Mouse (Mus musculus) C2C12 (cell line): ENCODE results near the gene Dhx8. TPM values are rescaled to one million over a fixed set of nuclear protein-coding genes. Genes with fewer than 3 reads are reported as not detected.
A peak's percentile ranks its signal among the peaks of the same experiment; 100 is the strongest.

ENCODE experiments used
- H3K27me3 ChIP-seq: one replicate; pipeline ENCODE4 v1.6.1; 2011; ENCODE audit not compliant: control insufficient read depth, insufficient read depth, insufficient read length
- H3K36me3 ChIP-seq: one replicate; pipeline ENCODE4 v1.6.1; 2011; ENCODE audit not compliant: control insufficient read depth, insufficient read depth
- H3K4me3 ChIP-seq: one replicate; pipeline ENCODE4 v1.5.1; 2011; ENCODE audit warnings: mild to moderate bottlenecking, control low read depth; ENCODE audit not compliant: poor library complexity, insufficient read depth, severe bottlenecking
- H3K79me2 ChIP-seq: one replicate; pipeline ENCODE4 v1.6.1; 2011; ENCODE audit not compliant: control insufficient read depth, insufficient read depth
- H3K79me3 ChIP-seq: one replicate; pipeline ENCODE4 v1.6.1; 2011; ENCODE audit warnings: low read depth, control low read depth
- H3ac ChIP-seq: one replicate; pipeline ENCODE3; 2011; ENCODE audit warnings: low read depth; ENCODE audit not compliant: control insufficient read depth, insufficient read length
- CEBPB ChIP-seq: IDR thresholded peaks from one replicate; pipeline ENCODE4 v1.6.1; 2011; ENCODE audit warnings: low read depth, mild to moderate bottlenecking, control low read depth, moderate library complexity
- CTCF ChIP-seq: IDR thresholded peaks from one replicate; pipeline ENCODE4 v1.5.1; 2011; ENCODE audit not compliant: control insufficient read depth, insufficient read depth, insufficient read length
- FOSL1 ChIP-seq: IDR thresholded peaks from one replicate; pipeline ENCODE4 v1.8.0; 2011; ENCODE audit warnings: mild to moderate bottlenecking, low read length; ENCODE audit not compliant: poor library complexity, insufficient read depth, severe bottlenecking
- MAX ChIP-seq: IDR thresholded peaks from one replicate; pipeline ENCODE4 v1.6.1; 2011; ENCODE audit warnings: mild to moderate bottlenecking, control low read depth
- MYOD1 ChIP-seq: IDR thresholded peaks from one replicate; pipeline ENCODE4 v1.6.1; 2011; ENCODE audit warnings: low read depth; ENCODE audit not compliant: control insufficient read depth, insufficient read length
- MYOG ChIP-seq: IDR thresholded peaks from one replicate; pipeline ENCODE4 v1.6.1; 2011; ENCODE audit not compliant: control insufficient read depth, insufficient read length; ENCODE audit errors: extremely low read depth
- USF1 ChIP-seq: IDR thresholded peaks from one replicate; pipeline ENCODE4 v1.6.1; 2011; ENCODE audit warnings: low read depth, mild to moderate bottlenecking, control low read depth, moderate library complexity
- polyA plus RNA-seq: library from polyadenylated mRNA; unstranded; fragments of >200 nt; fragmentation: generic; extraction: Trizol; gene quantifications from one replicate; pipeline ENCODE4 v1.2.1, GENCODE M21; 2012; ENCODE audit warnings: missing spikeins

The Dhx8 gene
- polyA plus RNA-seq, 1 experiment = 17.1 TPM

GRCm38 (mm10) chr11:101787432-101787831 lies 54.7 kb downstream of the Dhx8 start:
- Histone ChIP-seq H3K79me2 (peaks cover 18% of the 10 kb centered on the region), H3ac (no peak overlapping the region), H3K27me3 (no peaks in the 10 kb centered on the region), H3K36me3 (no peaks in the 10 kb centered on the region), H3K4me3 (no peak overlapping the region), H3K79me3 (peaks cover 13% of the 10 kb centered on the region)
- TF ChIP-seq USF1 = no peak
- TF ChIP-seq FOSL1 = no peak
- no peak for TF ChIP-seq MYOD1
- TF ChIP-seq MYOG = no peak
- no peak for TF ChIP-seq CTCF

DNA sequence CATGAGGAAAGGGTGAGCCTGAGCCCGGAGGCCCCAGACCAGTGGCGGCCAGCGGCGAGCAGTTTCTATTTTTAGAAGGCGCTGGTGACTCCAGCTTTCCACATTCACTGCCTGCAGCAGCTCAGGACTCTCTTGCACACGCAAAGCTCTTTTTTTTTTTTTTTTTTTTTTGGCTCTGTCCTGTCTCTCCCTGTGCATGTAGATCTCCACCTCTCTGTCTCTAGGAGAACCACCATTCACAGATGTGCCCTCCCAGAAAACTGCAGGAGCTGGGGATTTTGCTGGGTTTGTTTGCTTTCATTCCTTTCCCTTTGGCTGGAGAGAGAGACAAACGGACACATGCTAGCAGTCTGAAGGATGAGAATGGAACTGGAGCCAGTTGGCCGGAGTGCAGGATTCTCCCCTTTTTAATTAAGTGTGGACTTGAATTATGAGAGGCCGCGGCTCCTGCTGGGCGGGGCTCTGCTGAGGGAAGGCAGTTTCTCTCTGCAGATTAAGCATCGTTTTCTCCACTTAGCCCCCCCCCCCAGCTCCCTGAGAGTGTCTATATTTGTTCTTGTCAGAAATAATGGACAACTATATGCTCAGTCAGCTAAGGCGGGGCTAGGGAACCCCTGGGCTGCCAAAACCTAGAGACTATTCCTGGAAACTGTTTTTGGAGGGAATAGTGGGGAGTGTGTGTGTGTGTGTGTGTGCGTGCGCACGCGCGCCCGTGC lies 58.2 kb downstream of the Dhx8 start:
- H3K4me3 ChIP-seq = no peak overlapping the region
- H3K79me2 ChIP-seq = no peaks in the 10 kb centered on the region
- no peaks in the 10 kb centered on the region for H3K27me3 ChIP-seq
- H3ac ChIP-seq = peak overlapping the region; percentile 30
- TF ChIP-seq CTCF (no peak), USF1 (no peak), MYOD1 (no peak), MAX (no peak), MYOG (no peak), FOSL1 (no peak), CEBPB (no peak)
- no peaks in the 10 kb centered on the region for H3K36me3 ChIP-seq
- no peaks in the 10 kb centered on the region for H3K79me3 ChIP-seq

- no peaks in the 10 kb centered on the region for H3K79me3 ChIP-seq
- no peaks in the 10 kb centered on the region for H3K36me3 ChIP-seq
- TF ChIP-seq MYOG (no peak), CTCF (no peak), MAX (no peak), USF1 (no peak), CEBPB (no peak), FOSL1 (no peak), MYOD1 (no peak)
- H3ac ChIP-seq = no peak overlapping the region
- H3K79me2 ChIP-seq = no peaks in the 10 kb centered on the region
- H3K27me3 ChIP-seq = no peaks in the 10 kb centered on the region
- no peak overlapping the region for H3K4me3 ChIP-seq
These were observed 64.6 kb downstream of the Dhx8 start for GRCm38 (mm10) chr11:101797355-101797754.

- TF ChIP-seq MAX (no peak), CEBPB (no peak), FOSL1 (no peak), CTCF (no peak), MYOD1 (no peak), USF1 (no peak), MYOG (no peak)
These were observed 65.4 kb downstream of the Dhx8 start for GRCm38 (mm10) chr11:101798083-101798482.

GRCm38 (mm10) chr11:101801386-101801785 lies 68.7 kb downstream of the Dhx8 start:
- Histone ChIP-seq H3K27me3 (no peaks in the 10 kb centered on the region), H3K79me2 (no peaks in the 10 kb centered on the region), H3K36me3 (no peaks in the 10 kb centered on the region), H3K79me3 (no peaks in the 10 kb centered on the region), H3K4me3 (no peak overlapping the region), H3ac (no peak overlapping the region)
- no peak for TF ChIP-seq CTCF
- no peak for TF ChIP-seq MAX
- no peak for TF ChIP-seq USF1
- TF ChIP-seq CEBPB = no peak
- no peak for TF ChIP-seq MYOD1
- no peak for TF ChIP-seq MYOG
- no peak for TF ChIP-seq FOSL1

More at GRCm38 (mm10) chr11:101798083-101798482, 65.4 kb downstream of the Dhx8 start:
- no peak overlapping the region for H3ac ChIP-seq
- no peaks in the 10 kb centered on the region for H3K36me3 ChIP-seq
- H3K79me3 ChIP-seq = no peaks in the 10 kb centered on the region
- H3K4me3 ChIP-seq = no peak overlapping the region
- no peaks in the 10 kb centered on the region for H3K27me3 ChIP-seq
- no peaks in the 10 kb centered on the region for H3K79me2 ChIP-seq
